Mouse (Mus musculus) small intestine, adult 2 months (tissue): ENCODE measurements around the gene Nfib. TPM values are rescaled to one million over a fixed set of nuclear protein-coding genes. Genes with fewer than 3 reads are reported as not detected.

Source experiments
- H3K27ac ChIP-seq: fragments of 200-500 bp; 2 replicates; pipeline ENCODE4 v1.5.1; 2012; ENCODE audit warnings: low read depth, low read length, control low read depth, inconsistent platforms; ENCODE audit not compliant: insufficient read depth
- H3K27me3 ChIP-seq: fragments of 200-500 bp; 2 replicates; pipeline ENCODE4 v1.6.1; 2012; ENCODE audit warnings: mild to moderate bottlenecking, moderate library complexity, low read length, inconsistent platforms; ENCODE audit not compliant: control insufficient read depth, insufficient read depth
- H3K36me3 ChIP-seq: fragments of 200-500 bp; 2 replicates; pipeline ENCODE4 v1.6.1; 2012; ENCODE audit warnings: mild to moderate bottlenecking, low read length, control low read depth, inconsistent platforms; ENCODE audit not compliant: control insufficient read depth, insufficient read depth
- H3K4me1 ChIP-seq: fragments of 200-500 bp; 2 replicates; pipeline ENCODE4 v1.6.1; 2012; ENCODE audit warnings: low read length, inconsistent platforms, mixed read lengths; ENCODE audit not compliant: control insufficient read depth, insufficient read depth, insufficient read length
- H3K4me3 ChIP-seq: fragments of 200-500 bp; 2 replicates; pipeline ENCODE4 v1.5.1; 2012; ENCODE audit warnings: low read depth, mild to moderate bottlenecking, control low read depth, inconsistent platforms, low read length, moderate library complexity
- CTCF ChIP-seq: fragments of 200-500 bp; IDR thresholded peaks from 2 replicates; pipeline ENCODE4 v1.5.1; 2012; ENCODE audit warnings: low read depth, mild to moderate bottlenecking, control low read depth, inconsistent platforms, low read length, moderate library complexity, mixed read lengths; ENCODE audit not compliant: insufficient replicate concordance, insufficient read length; ENCODE audit errors: extremely low read depth
- POLR2A ChIP-seq: fragments of 200-500 bp; IDR thresholded peaks from 2 replicates; pipeline ENCODE4 v1.6.1; 2012; ENCODE audit warnings: low read depth, mild to moderate bottlenecking, control low read depth, inconsistent platforms, low read length, moderate library complexity
- WGBS: fragments of 180-500 bp; shearing (Covaris S2); methylation state at CpG from one replicate; pipeline ENCODE4 v1.1.7; 2018; 5-methylcytosine and 5-hydroxymethylcytosine counted together
- polyA plus RNA-seq: library from polyadenylated mRNA; depleted of rRNA; stranded (reverse); fragments of >200 nt; gene quantifications from 2 replicates; pipeline ENCODE4 v1.2.3, GENCODE M21; 2012

Nfib gene
- polyA plus RNA-seq, 1 experiment, result 4.7 TPM

DNA sequence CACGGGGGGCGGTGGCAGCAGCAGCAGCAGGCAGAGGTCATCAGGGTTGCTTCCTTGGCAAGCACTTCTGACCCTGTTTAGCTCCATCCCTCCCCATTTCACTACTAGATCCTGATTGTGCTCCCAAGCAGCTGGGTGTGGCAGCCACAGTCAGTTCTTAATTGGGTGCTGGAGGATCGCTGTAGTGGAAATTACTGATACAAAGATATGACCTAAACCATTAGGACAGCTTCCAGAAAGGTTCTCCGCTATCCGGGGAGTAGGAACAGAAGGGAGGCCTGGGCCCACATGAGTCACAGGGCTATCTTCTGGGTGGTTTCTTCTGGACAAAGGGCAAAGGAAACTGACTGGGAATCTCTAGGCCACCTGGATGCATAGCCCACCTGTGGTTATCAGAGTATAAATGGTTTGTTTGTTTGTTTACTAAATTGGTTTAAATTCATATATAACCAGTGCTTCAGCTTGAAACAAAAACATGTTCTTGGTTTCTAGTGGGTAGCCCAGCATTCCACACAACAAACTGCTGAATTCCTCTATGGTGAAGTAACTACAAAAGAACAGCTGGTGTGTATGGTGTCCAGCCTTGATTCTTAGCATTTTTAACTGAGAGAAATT, 64.4 kb downstream of the Nfib start:
- no peaks in the 10 kb centered on the region; the same call in 1 of the 2 replicates for H3K4me1 ChIP-seq
- no peaks in the 10 kb centered on the region; the same call in 1 of the 2 replicates for H3K27me3 ChIP-seq
- no peaks in the 10 kb centered on the region for H3K36me3 ChIP-seq
- no peak overlapping the region for H3K4me3 ChIP-seq
- no peak for TF ChIP-seq CTCF
- no peak for TF ChIP-seq POLR2A
- WGBS, result 22% methylated on average over 5 of the region's 5 CpGs
- H3K27ac ChIP-seq, result no peak overlapping the region

DNA sequence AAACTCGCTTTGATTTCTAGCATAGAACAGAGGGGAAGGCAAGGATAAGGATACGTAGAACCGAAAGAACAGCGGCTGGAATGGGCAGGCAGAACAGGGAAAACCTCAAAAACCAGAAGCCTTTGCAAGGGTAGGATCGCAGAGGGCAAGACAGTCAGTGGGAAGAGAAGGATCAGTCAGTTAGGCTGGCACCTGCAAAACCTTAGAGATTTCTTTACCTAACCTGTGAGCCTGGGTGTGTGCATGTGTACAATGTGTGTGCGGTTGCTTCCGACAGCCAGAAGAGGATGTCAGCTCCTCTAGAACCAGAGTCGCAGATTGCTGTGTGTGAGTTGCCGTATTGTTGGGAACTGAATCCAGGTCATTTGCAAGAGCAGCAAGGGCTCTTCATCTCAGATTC, 67.3 kb downstream of the Nfib start:
- H3K27me3 ChIP-seq, result no peaks in the 10 kb centered on the region; the same call in 1 of the 2 replicates
- no peak overlapping the region for H3K27ac ChIP-seq
- no peaks in the 10 kb centered on the region for H3K36me3 ChIP-seq
- no peaks in the 10 kb centered on the region; the same call in 1 of the 2 replicates for H3K4me1 ChIP-seq
- 94% methylated on average over 9 of the region's 9 CpGs for WGBS
- TF ChIP-seq POLR2A, result no peak
- no peak overlapping the region for H3K4me3 ChIP-seq

GRCm38 (mm10) chr4:82637633-82638032, 67.9 kb downstream of the Nfib start:
- H3K4me1 ChIP-seq, result no peaks in the 10 kb centered on the region
- WGBS, result 89% methylated on average over 4 of the region's 4 CpGs
- no peak overlapping the region for H3K4me3 ChIP-seq
- H3K36me3 ChIP-seq, result no peaks in the 10 kb centered on the region
- no peak overlapping the region for H3K27ac ChIP-seq
- H3K27me3 ChIP-seq, result no peaks in the 10 kb centered on the region; the same call in 1 of the 2 replicates
- no peak for TF ChIP-seq CTCF
- TF ChIP-seq POLR2A, result no peak

DNA sequence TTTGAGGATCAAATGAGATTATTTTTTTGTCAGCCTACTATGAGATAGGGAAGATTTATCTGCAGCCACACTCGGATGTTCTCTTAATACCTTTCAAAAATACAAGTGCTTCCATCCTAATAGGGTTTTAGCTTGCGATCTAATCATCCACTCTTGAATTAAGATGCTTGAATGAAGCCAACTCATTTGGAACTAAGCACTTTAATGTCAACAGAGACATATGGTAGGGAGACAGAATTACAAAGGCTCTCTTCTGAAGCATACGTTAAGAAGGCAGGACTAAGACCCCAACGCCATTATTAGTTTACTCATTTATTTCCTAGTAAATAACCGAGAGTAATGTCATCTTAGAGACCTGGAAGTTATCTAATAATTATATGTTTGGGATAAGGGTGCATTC, 68.9 kb downstream of the Nfib start:
- TF ChIP-seq POLR2A (no peak), CTCF (no peak)
- no peaks in the 10 kb centered on the region for H3K4me1 ChIP-seq

GRCm38 (mm10) chr4:82635881-82636280, 69.7 kb downstream of the Nfib start:
- 51% methylated on average over 5 of the region's 5 CpGs for WGBS
- H3K4me1 ChIP-seq, result no peaks in the 10 kb centered on the region
- no peaks in the 10 kb centered on the region; the same call in 1 of the 2 replicates for H3K27me3 ChIP-seq
- no peak overlapping the region for H3K27ac ChIP-seq
- TF ChIP-seq POLR2A, result no peak
- no peak for TF ChIP-seq CTCF
- no peaks in the 10 kb centered on the region for H3K36me3 ChIP-seq
- no peak overlapping the region for H3K4me3 ChIP-seq

More for the DNA sequence above, 68.9 kb downstream of the Nfib start:
- Histone ChIP-seq H3K36me3 (no peaks in the 10 kb centered on the region), H3K4me3 (no peak overlapping the region), H3K27me3 (no peaks in the 10 kb centered on the region; the same call in 1 of the 2 replicates), H3K27ac (no peak overlapping the region)
- whole genome bisulfite sequencing, result 73% methylated on average over 5 of the region's 5 CpGs

- no peak overlapping the region for H3K27ac ChIP-seq
- H3K4me1 ChIP-seq, result no peaks in the 10 kb centered on the region
- TF ChIP-seq POLR2A (no peak), CTCF (no peak)
- H3K4me3 ChIP-seq, result no peak overlapping the region
- H3K27me3 ChIP-seq, result no peaks in the 10 kb centered on the region; the same call in 1 of the 2 replicates
- no peaks in the 10 kb centered on the region for H3K36me3 ChIP-seq
- WGBS, result 80% methylated on average over 11 of the region's 11 CpGs
Measured at GRCm38 (mm10) chr4:82635118-82635517, 70.4 kb downstream of the Nfib start.

- Histone ChIP-seq H3K4me3 (no peak overlapping the region), H3K36me3 (no peaks in the 10 kb centered on the region), H3K27me3 (no peaks in the 10 kb centered on the region; the same call in 1 of the 2 replicates), H3K27ac (no peak overlapping the region), H3K4me1 (no peaks in the 10 kb centered on the region)
- WGBS, result 54% methylated on average over 7 of the region's 7 CpGs
- TF ChIP-seq CTCF (no peak), POLR2A (no peak)
Measured at GRCm38 (mm10) chr4:82634365-82634764, 71.2 kb downstream of the Nfib start.
